Mouse (Mus musculus) intestine, embryonic 16.5 days (tissue): ENCODE measurements at regions not wholly inside any gene's neighbourhood (a gene's known extent, or its start where the extent isn't known, plus 50 kb on each side); places are given as distances from the start of the nearest gene placed in this dataset.
A peak's percentile ranks its signal among the peaks of the same experiment; 100 is the strongest.
"Not testable (repeated sequence)": the region's sequence is repeated elsewhere in the genome, so short reads cannot be mapped to it uniquely, and the experiment has no call there.

Experiments used
- ATAC-seq: fragments of 200-750 bp; cut with Nextera tagmentation; 2 replicates; pipeline ENCODE4 v1.8.0; 2017; ENCODE audit warnings: moderate TSS enrichment, moderate library complexity
- H3K27ac ChIP-seq: fragments of 300-500 bp; sonication (generic); 2 replicates; pipeline ENCODE4 v1.5.1; 2014; ENCODE audit warnings: mild to moderate bottlenecking, low read length
- H3K27me3 ChIP-seq: fragments of 300-500 bp; sonication (generic); replicated peaks from 2 replicates; pipeline ENCODE4 v1.6.1; 2014; ENCODE audit warnings: low read length, control low read depth, mixed read lengths; ENCODE audit not compliant: control insufficient read depth, insufficient read depth
- H3K36me3 ChIP-seq: fragments of 300-500 bp; sonication (generic); 2 replicates; pipeline ENCODE4 v1.6.1; 2014; ENCODE audit warnings: low read length, control low read depth; ENCODE audit not compliant: control insufficient read depth, insufficient read depth
- H3K4me1 ChIP-seq: fragments of 300-500 bp; sonication (generic); 2 replicates; pipeline ENCODE4 v1.6.1; 2014; ENCODE audit warnings: low read length, control low read depth, mixed read lengths; ENCODE audit not compliant: control insufficient read depth, insufficient read depth
- H3K4me2 ChIP-seq: fragments of 300-500 bp; sonication (generic); 2 replicates; pipeline ENCODE4 v1.6.1; 2014; ENCODE audit warnings: low read depth, low read length, control low read depth
- H3K4me3 ChIP-seq: fragments of 300-500 bp; sonication (generic); 2 replicates; pipeline ENCODE4 v1.5.1; 2014; ENCODE audit warnings: mild to moderate bottlenecking, low read length
- H3K9ac ChIP-seq: fragments of 300-500 bp; sonication (generic); 2 replicates; pipeline ENCODE4 v1.6.1; 2014; ENCODE audit warnings: low read depth, low read length
- H3K9me3 ChIP-seq: fragments of 300-500 bp; sonication (generic); 2 replicates; pipeline ENCODE4 v1.6.1; 2016; ENCODE audit warnings: low read length, control low read depth; ENCODE audit not compliant: control insufficient read depth
- WGBS: fragments of 180-500 bp; shearing (Covaris S2); extraction: QIAGEN DNeasy Blood & Tissue Kit; methylation state at CpG from one replicate; pipeline ENCODE4 v1.1.7; 2014; 5-methylcytosine and 5-hydroxymethylcytosine counted together

DNA sequence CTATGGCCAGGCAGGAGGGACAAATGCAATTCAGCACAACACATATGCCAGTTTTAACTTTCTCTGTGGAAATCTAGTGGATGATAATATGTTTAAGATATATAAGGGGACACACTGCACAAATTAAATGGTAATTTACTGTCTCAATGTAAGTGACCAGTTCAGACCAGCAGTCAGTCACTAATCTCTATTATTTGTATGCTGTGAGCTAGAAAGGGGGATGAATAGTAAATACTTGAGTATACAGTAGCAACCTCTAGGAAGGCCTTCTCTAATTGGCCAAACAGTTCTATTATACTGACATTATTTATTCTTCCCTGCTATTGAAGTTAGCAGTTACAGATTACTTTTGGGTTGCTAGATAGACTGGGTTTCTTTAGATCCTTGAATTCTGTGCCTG, 391.2 kb downstream of the Fign start:
- Histone ChIP-seq H3K4me1 (0 out of 2 replicates have a peak, but pooled peaks cover 6% of the 10 kb centered on the region), H3K36me3 (no peaks in the 10 kb centered on the region), H3K9ac (no peak overlapping the region), H3K4me2 (no peak overlapping the region), H3K27ac (no peak overlapping the region), H3K27me3 (no peaks in the 10 kb centered on the region), H3K4me3 (no peak overlapping the region), H3K9me3 (no peaks in the 10 kb centered on the region)
- ATAC-seq = no peak

DNA sequence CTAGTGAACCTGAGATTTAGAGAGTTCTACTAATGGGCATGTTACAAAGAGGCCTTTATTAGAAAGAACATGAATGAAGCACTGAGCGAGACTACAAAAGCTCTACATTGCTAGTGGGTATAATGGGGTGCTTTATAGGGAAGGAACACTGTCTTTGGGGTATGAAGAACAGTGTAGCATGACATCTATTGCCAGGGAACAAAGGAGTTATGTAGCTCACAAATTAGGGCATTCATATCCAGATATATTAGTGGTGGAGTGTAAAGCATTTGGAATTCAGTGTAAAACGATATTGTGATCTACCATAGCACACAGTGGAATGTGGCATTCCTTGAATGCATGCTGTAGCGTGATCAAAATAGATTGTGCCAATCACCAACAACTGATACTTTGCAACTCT, 391.7 kb downstream of the Fign start:
- no peak for ATAC-seq
- Histone ChIP-seq H3K9me3 (no peaks in the 10 kb centered on the region), H3K36me3 (no peaks in the 10 kb centered on the region), H3K9ac (no peak overlapping the region), H3K4me3 (no peak overlapping the region), H3K4me1 (0 out of 2 replicates have a peak, but pooled peaks cover 6% of the 10 kb centered on the region), H3K27me3 (no peaks in the 10 kb centered on the region), H3K27ac (no peak overlapping the region), H3K4me2 (no peak overlapping the region)
- WGBS = 79% methylated on average over 3 of the region's 3 CpGs

DNA sequence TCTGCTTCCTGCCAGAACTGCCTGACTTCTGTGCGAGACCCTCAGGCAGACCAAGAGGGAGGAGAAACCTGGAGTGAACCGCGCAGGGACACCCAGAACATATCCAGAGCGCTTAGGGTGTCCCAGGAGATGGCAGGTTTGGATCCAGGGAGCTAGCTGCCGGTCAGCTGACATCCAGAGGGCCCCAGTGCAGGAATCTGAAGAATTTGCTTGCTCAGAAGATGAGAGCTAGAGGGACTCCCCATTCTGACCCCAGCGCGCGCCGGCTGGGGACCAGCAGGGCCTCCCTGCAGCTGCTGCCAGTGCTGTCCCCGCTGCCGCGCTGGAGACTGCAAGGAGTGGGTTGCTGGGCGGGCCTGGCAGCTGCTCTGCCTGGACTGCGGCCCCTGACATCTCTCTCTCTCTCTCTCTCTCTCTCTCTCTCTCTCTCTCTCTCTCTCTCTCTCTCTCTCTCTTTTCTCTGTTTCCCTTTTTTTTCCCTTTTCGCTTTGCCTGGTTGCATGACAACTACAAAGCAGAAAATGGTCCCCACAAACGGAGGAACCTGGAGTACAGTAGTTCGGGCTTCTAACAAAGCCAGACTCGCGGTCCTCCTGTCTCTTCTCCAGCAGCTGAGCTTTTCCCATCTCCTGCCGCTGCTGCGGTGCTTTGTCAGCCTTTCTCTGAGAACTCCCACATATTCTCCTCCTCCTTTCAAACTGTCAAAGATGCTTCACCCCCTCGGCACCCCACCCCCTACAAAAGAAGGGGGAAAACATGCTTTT, 395.3 kb downstream of the Fign start:
- Histone ChIP-seq H3K27ac (no peak overlapping the region), H3K4me1 (0 out of 2 replicates have a peak, but pooled peaks cover 6% of the 10 kb centered on the region), H3K4me2 (peak overlapping the region; percentile 56), H3K27me3 (no peaks in the 10 kb centered on the region), H3K4me3 (peak overlapping the region; percentile 34), H3K36me3 (no peaks in the 10 kb centered on the region), H3K9me3 (no peaks in the 10 kb centered on the region), H3K9ac (peak overlapping the region; percentile 49)
- under 1% methylated on average over 22 of the region's 22 CpGs for WGBS
- ATAC-seq = peak; percentile 99

DNA sequence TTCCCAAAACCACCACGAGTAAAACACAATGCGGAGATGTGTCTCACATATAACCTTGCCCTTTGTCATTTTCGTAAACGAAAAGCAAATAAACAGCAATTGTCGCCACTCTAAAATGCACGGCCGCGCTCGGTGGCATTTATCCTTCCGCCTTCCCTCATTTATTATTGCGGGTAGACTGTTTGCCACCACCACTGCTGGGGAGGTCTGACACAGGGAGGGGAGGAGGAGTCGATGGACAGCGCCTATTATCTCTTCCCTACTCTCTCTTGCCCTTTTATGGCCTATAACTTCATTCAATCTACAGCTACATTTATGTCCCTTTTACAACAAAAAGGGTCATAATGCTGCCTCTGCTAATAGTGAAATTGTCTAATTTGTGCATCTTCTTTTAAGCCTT, 396.0 kb downstream of the Fign start:
- H3K9me3 ChIP-seq = no peaks in the 10 kb centered on the region
- no peak overlapping the region for H3K27ac ChIP-seq
- 34% methylated on average over 13 of the region's 13 CpGs for WGBS
- H3K27me3 ChIP-seq = no peaks in the 10 kb centered on the region
- peak overlapping the region; percentile 34 for H3K4me3 ChIP-seq
- no peaks in the 10 kb centered on the region for H3K36me3 ChIP-seq
- H3K4me2 ChIP-seq = peak overlapping the region; percentile 56
- peak overlapping the region; percentile 49; the same call in 1 of the 2 replicates for H3K9ac ChIP-seq
- 0 out of 2 replicates have a peak, but pooled peaks cover 6% of the 10 kb centered on the region for H3K4me1 ChIP-seq
- ATAC-seq = 0 out of 2 replicates have a peak, but pooled peaks have one; percentile 36

DNA sequence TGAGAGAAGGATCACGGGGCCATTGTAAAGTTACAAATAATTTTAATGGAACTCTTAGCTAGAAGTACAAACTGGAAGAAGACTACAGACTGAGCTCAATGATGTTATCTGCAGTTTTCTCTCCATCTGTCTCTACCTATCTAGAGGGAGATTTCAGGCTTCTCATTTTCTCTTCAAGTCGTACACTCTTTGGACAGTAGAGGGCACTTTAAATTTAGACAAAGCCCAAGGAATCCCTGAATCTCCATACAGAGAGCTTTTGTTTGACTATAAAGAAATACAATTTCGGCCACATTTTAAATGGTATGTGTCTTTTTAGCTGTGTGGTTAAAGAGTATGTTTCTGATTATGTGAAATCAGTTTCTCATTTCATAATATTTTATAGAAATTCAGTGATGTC, 397.6 kb downstream of the Fign start:
- WGBS = 15% methylated on average over 3 of the region's 3 CpGs
- no peak overlapping the region for H3K9ac ChIP-seq
- H3K36me3 ChIP-seq = no peaks in the 10 kb centered on the region
- no peak for ATAC-seq
- H3K27me3 ChIP-seq = no peaks in the 10 kb centered on the region
- H3K9me3 ChIP-seq = no peaks in the 10 kb centered on the region
- no peak overlapping the region for H3K4me2 ChIP-seq
- 0 out of 2 replicates have a peak, but pooled peaks cover 6% of the 10 kb centered on the region for H3K4me1 ChIP-seq
- no peak overlapping the region for H3K27ac ChIP-seq
- H3K4me3 ChIP-seq = no peak overlapping the region

DNA sequence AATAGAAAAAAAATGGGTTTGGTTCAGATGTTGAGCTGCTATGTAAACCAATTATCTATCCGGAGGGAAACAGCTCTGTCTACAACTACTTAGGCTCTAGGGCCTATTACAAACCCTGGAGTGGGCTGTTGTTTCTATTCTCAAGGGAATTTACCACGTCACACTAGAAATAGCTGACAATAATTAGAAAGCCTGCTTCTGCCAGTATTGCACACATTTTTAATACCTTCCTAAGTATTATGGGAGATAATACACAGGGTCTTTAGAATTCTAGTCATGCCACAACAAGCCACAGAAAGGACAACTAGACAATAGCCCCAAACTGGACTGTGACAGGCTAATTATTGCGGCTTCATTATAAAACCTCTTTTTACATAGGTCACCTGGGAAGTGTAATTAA, 428.1 kb downstream of the Fign start:
- no peak for ATAC-seq
- Histone ChIP-seq H3K9ac (no peak overlapping the region), H3K4me2 (no peak overlapping the region), H3K4me3 (no peak overlapping the region), H3K27ac (no peak overlapping the region), H3K9me3 (no peaks in the 10 kb centered on the region), H3K4me1 (no peaks in the 10 kb centered on the region), H3K27me3 (no peaks in the 10 kb centered on the region), H3K36me3 (no peaks in the 10 kb centered on the region)
- WGBS = 69% methylated on average over 3 of the region's 3 CpGs

DNA sequence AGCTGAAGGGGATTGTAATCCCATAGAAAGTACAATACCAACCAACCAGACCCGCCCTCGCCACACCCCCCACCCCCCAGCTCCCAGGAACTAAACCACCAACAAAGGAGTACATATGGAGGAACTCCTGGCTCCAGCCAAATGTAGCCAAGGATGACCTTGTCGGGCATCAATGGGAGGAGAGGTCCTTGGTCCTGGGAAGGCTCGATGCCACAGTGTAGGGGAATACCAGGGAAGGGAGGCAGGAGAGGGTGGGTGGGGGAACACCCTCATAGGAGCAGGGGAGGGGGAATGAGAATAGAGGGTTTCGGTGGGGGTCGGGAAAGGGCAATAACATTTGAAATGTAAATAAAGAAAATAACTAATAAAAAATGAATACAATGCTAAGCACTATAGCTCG, 429.1 kb downstream of the Fign start:
- no peak overlapping the region for H3K4me3 ChIP-seq
- 74% methylated on average over 7 of the region's 7 CpGs for WGBS

DNA sequence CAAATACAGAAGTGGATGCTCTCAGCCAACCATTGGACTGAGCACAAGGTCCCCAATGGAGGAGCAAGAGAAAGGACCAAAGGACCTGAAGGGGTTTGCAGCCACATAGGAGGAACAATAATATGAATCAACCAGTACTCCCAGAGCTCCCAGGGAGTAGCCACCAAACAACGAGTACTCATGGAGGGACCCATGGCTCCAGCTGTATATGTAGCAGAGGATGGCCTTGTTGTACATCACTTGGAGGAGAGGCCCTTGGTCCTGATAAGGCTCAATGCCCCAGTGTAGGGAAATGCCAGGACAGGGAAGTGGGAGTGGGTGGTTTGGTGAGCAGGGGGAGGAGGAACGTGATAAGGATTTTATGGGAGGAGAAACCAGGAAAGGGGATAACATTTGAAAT, 437.9 kb downstream of the Fign start:
- ATAC-seq = not testable (repeated sequence)

More for the DNA sequence above, 429.1 kb downstream of the Fign start:
- no peaks in the 10 kb centered on the region for H3K9me3 ChIP-seq
- H3K4me2 ChIP-seq = no peak overlapping the region
- H3K36me3 ChIP-seq = no peaks in the 10 kb centered on the region
- no peaks in the 10 kb centered on the region for H3K4me1 ChIP-seq
- no peak for ATAC-seq
- H3K9ac ChIP-seq = no peak overlapping the region
- no peak overlapping the region for H3K27ac ChIP-seq
- H3K27me3 ChIP-seq = no peaks in the 10 kb centered on the region

More for the DNA sequence above, 437.9 kb downstream of the Fign start:
- WGBS = 87% methylated on average over 2 of the region's 2 CpGs
- H3K36me3 ChIP-seq, H3K27ac ChIP-seq, H3K4me1 ChIP-seq, H3K4me2 ChIP-seq, H3K9me3 ChIP-seq, H3K9ac ChIP-seq, H3K4me3 ChIP-seq, H3K27me3 ChIP-seq: not testable (repeated sequence)
